Mouse (Mus musculus): ENCODE data around the gene Tnik.
A peak's percentile ranks its signal among the peaks of the same experiment; 100 is the strongest.

The Tnik gene

GRCm38 (mm10) chr3:28562612-28563332 lies 299.8 kb downstream of the Tnik start:
- no peaks in the 10 kb centered on the region for H3K9me3 ChIP-seq (ENCODE audit: low read length)
- no peak overlapping the region for H3K4me3 ChIP-seq (replicated peaks; ENCODE audit: low read length)
- H3K36me3 ChIP-seq (ENCODE audit: insufficient read depth, low read length), result no peaks in the 10 kb centered on the region
- 0 out of 2 replicates have a peak, but pooled peaks cover 4% of the 10 kb centered on the region for H3K27me3 ChIP-seq (ENCODE audit: insufficient read depth, low read length)
- no peaks in the 10 kb centered on the region; the same call in 1 of the 2 replicates for H3K4me1 ChIP-seq (replicated peaks; ENCODE audit: low read depth, low read length)
- TF ChIP-seq NANOG (IDR thresholded peaks at IDR 0.05; ENCODE audit: borderline replicate concordance, low read length) (no peak), CTCF (conservative IDR thresholded peaks at IDR 0.05; ENCODE audit: low read length) (peak; percentile 67), POU5F1 (IDR thresholded peaks at IDR 0.05; ENCODE audit: borderline replicate concordance, low read length) (no peak)

DNA sequence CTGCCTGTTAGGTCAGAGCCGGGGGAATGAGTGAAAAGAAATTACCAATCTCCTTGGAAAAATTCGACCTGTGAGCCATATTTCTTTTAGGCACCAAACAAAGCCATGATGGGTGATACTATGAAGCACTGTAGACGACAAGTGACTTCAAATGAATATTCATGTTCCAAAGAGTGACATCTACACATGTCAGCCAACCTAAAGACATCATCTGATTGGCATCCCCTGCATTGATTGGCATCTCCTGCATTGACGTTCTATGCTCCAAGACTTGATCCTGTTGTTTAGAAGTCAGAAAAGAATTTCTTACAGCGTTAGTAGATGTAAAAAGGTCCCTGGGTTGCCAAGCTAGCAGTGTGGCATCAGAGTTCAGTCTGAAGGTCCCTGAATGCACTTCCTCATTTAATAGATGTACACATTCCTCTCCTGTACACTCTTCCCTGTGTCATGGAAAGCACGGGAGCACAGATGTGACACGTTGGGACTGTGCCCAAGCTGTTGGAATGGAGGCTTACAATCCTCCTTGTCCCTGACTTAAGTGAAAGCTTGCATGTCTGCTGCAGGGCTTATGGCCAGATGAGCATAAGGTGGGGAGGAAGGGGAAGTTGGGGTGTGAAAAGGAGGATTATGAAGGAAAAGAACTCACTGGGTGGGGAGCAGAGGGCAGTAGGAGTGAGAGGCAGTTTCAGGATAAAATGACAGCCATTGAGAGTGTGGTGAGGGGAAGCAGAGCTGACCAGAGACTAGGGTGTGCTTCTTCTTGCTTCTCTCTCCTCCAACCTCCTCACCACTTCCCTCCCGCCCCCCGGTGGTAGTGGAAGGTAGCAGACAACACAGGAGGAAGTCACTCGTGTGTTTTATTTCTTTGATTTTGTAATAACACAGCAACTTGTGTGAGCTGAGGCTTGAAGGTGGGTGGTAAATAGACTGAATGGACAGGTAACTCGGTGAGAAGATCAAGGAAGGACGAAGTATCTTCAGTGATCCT lies 301.6 kb downstream of the Tnik start:
- H3K27me3 ChIP-seq (ENCODE audit: insufficient read depth, low read length), result no peaks in the 10 kb centered on the region
- no peaks in the 10 kb centered on the region for H3K36me3 ChIP-seq (ENCODE audit: insufficient read depth, low read length)
- H3K9me3 ChIP-seq (ENCODE audit: low read length), result no peaks in the 10 kb centered on the region
- TF ChIP-seq CTCF (conservative IDR thresholded peaks at IDR 0.05; ENCODE audit: low read length) (peak; percentile 23), NANOG (IDR thresholded peaks at IDR 0.05; ENCODE audit: borderline replicate concordance, low read length) (no peak)
- H3K4me3 ChIP-seq (replicated peaks; ENCODE audit: low read length), result no peak overlapping the region
- no peaks in the 10 kb centered on the region; the same call in 1 of the 2 replicates for H3K4me1 ChIP-seq (replicated peaks; ENCODE audit: low read depth, low read length)

DNA sequence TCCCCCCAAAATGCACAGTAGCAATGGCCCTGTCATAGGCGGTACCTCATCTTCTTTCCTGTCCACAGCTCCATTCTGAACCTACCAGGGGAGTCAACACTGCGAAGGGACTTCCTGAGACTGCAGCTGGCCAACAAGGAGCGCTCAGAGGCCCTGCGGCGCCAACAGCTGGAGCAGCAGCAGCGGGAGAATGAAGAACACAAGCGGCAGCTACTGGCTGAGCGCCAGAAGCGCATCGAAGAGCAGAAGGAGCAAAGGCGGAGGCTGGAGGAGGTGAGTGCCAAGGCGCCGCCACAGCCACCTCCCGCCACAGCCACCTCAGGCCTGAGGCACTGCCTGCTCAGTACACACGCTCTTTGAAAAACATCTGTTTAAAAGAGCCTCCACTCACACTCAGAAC lies 314.3 kb downstream of the Tnik start:
- H3K4me3 ChIP-seq (replicated peaks; ENCODE audit: low read length), result peak overlapping the region; percentile 37
- TF ChIP-seq POU5F1 (IDR thresholded peaks at IDR 0.05; ENCODE audit: borderline replicate concordance, low read length) (no peak), NANOG (IDR thresholded peaks at IDR 0.05; ENCODE audit: borderline replicate concordance, low read length) (no peak), CTCF (conservative IDR thresholded peaks at IDR 0.05; ENCODE audit: low read length) (no peak)
- H3K9me3 ChIP-seq (ENCODE audit: low read length), result no peaks in the 10 kb centered on the region

GRCm38 (mm10) chr3:28578950-28579615 lies 316.1 kb downstream of the Tnik start:
- Histone ChIP-seq H3K4me3 (replicated peaks; ENCODE audit: low read length) (no peak overlapping the region), H3K9me3 (ENCODE audit: low read length) (no peaks in the 10 kb centered on the region), H3K4me1 (replicated peaks; ENCODE audit: low read depth, low read length) (peaks cover 7% of the 10 kb centered on the region; the same call in 1 of the 2 replicates), H3K27me3 (ENCODE audit: insufficient read depth, low read length) (peaks cover 6% of the 10 kb centered on the region), H3K36me3 (ENCODE audit: insufficient read depth, low read length) (no peaks in the 10 kb centered on the region)
- TF ChIP-seq POU5F1 (IDR thresholded peaks at IDR 0.05; ENCODE audit: borderline replicate concordance, low read length) (no peak), NANOG (IDR thresholded peaks at IDR 0.05; ENCODE audit: borderline replicate concordance, low read length) (no peak), CTCF (conservative IDR thresholded peaks at IDR 0.05; ENCODE audit: low read length) (no peak)

More for the DNA sequence above, 314.3 kb downstream of the Tnik start:
- H3K4me1 ChIP-seq (replicated peaks; ENCODE audit: low read depth, low read length), result peaks cover 7% of the 10 kb centered on the region; the same call in 1 of the 2 replicates
- peaks cover 6% of the 10 kb centered on the region for H3K27me3 ChIP-seq (ENCODE audit: insufficient read depth, low read length)
- no peaks in the 10 kb centered on the region for H3K36me3 ChIP-seq (ENCODE audit: insufficient read depth, low read length)

DNA sequence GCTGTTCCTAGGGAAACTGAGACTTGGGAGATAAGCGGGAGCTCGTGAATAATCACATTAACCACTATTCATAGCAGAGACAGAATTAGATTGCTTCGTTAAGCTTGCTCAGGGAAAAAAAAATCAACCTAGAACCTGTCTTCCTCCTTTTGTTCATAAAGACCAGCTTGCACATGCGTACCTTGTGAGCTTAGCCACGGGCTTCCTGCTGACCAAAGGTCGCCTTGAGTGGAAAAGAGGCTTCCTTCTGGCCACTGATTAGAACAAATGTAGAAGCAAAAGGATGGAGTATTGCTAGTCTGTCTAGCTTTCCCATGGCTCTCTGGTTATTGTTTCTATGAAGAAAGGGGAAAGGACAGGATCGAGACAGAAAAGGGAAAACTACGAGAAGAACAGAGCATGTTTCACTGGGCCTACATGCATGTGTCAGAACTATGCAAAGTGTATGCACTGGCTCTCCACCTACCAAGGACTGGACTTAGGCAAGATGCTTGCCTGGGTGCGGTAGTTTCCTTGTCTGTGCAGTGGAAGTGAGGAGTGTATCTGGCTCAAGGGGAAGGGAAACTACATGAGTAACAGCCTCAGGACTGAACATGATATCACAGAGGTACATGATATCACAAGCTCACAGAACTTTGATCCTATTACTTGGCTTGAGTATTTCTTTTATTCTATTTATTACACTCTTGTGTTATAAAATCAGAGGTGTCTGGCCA lies 322.9 kb downstream of the Tnik start:
- TF ChIP-seq CTCF (conservative IDR thresholded peaks at IDR 0.05; ENCODE audit: low read length) (no peak), POU5F1 (IDR thresholded peaks at IDR 0.05; ENCODE audit: borderline replicate concordance, low read length) (no peak), NANOG (IDR thresholded peaks at IDR 0.05; ENCODE audit: borderline replicate concordance, low read length) (no peak)
- H3K27me3 ChIP-seq (ENCODE audit: insufficient read depth, low read length), result no peaks in the 10 kb centered on the region
- H3K4me1 ChIP-seq (replicated peaks; ENCODE audit: low read depth, low read length), result no peaks in the 10 kb centered on the region
- H3K4me3 ChIP-seq (replicated peaks; ENCODE audit: low read length), result no peak overlapping the region
- no peaks in the 10 kb centered on the region for H3K36me3 ChIP-seq (ENCODE audit: insufficient read depth, low read length)
- H3K9me3 ChIP-seq (ENCODE audit: low read length), result no peaks in the 10 kb centered on the region; the same call in 1 of the 2 replicates

- Histone ChIP-seq H3K4me3 (replicated peaks; ENCODE audit: low read length) (no peak overlapping the region), H3K4me1 (replicated peaks; ENCODE audit: low read depth, low read length) (no peaks in the 10 kb centered on the region), H3K27me3 (ENCODE audit: insufficient read depth, low read length) (no peaks in the 10 kb centered on the region), H3K9me3 (ENCODE audit: low read length) (no peaks in the 10 kb centered on the region; the same call in 1 of the 2 replicates), H3K36me3 (ENCODE audit: insufficient read depth, low read length) (no peaks in the 10 kb centered on the region)
- no peak for TF ChIP-seq POU5F1 (IDR thresholded peaks at IDR 0.05; ENCODE audit: borderline replicate concordance, low read length)
- no peak for TF ChIP-seq NANOG (IDR thresholded peaks at IDR 0.05; ENCODE audit: borderline replicate concordance, low read length)
- TF ChIP-seq CTCF (conservative IDR thresholded peaks at IDR 0.05; ENCODE audit: low read length), result no peak
These were observed 324.8 kb downstream of the Tnik start for GRCm38 (mm10) chr3:28587808-28588207.

DNA sequence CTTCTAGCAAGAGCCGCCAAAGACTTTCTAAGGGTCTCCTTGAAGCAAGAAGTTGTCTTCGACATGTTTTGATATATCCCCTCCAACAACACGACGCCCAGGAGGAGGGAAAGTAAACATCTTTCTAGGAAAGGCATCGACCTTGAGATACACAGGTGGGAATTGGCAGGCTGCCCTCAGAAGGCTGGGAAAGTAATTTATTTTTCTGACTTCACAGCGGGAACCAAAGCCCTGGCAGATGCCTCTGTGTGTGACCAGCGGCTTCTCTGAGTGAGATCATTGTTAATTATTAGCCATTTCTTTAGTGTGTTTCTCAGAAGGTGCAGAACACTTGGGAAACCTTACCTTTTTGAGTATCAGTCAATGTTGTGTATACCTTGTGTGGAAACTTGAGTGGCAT lies 328.3 kb downstream of the Tnik start:
- Histone ChIP-seq H3K4me1 (replicated peaks; ENCODE audit: low read depth, low read length) (no peaks in the 10 kb centered on the region), H3K9me3 (ENCODE audit: low read length) (no peaks in the 10 kb centered on the region; the same call in 1 of the 2 replicates), H3K36me3 (ENCODE audit: insufficient read depth, low read length) (no peaks in the 10 kb centered on the region), H3K4me3 (replicated peaks; ENCODE audit: low read length) (no peak overlapping the region), H3K27me3 (ENCODE audit: insufficient read depth, low read length) (peaks cover 9% of the 10 kb centered on the region; the same call in 1 of the 2 replicates)
- no peak for TF ChIP-seq NANOG (IDR thresholded peaks at IDR 0.05; ENCODE audit: borderline replicate concordance, low read length)
- TF ChIP-seq POU5F1 (IDR thresholded peaks at IDR 0.05; ENCODE audit: borderline replicate concordance, low read length), result no peak
- TF ChIP-seq CTCF (conservative IDR thresholded peaks at IDR 0.05; ENCODE audit: low read length), result no peak

All from E14TG2a.4 (cell line).